In the genomic region with DNA sequence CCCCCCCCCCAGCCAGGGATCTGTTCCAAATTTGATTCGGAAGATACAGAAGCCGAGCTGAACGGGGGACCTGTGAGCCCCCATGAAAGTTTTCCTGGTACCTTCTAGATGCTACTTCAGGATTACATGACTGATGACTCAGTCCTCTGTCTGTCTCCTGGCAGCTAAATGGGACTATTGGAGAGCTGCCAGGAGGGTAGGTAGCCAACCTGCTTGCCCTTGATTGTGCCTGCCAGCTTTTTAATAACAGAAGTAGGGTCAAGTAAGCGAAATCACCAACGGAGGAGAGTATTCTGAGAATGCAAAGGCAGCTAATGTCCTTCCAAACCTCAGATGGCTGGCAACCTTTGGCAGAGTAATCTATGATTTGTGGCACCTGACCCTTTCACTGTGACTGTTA, we compare ENCODE assay signal across 21 mouse cellular contexts. TPM values are rescaled to one million over a fixed set of nuclear protein-coding genes. Genes with fewer than 3 reads are reported as not detected.
DNase-seq lines count a peak whose midpoint lies in the region; ATAC-seq and TF ChIP-seq lines count a peak whose summit lies in the region.
"Had no signal": no experiment of that assay in that cellular context is flagged by ENCODE, and none has a peak within 500 bp of the region (broad histone marks: within the 10 kb centered on the region; RNA-seq: fewer than 3 reads in every experiment).

No protein-coding gene starts in this region.

- H3K27me3 ChIP-seq in limb, embryonic 11.5 days (ENCODE audit: control insufficient read depth, insufficient read depth, low read length): peaks cover 53% of the 10 kb centered on the region
- H3K27me3 ChIP-seq in limb, embryonic 10.5 days (ENCODE audit: low read depth, poor library complexity, severe bottlenecking): peaks cover 79% of the 10 kb centered on the region
- H3K27me3 ChIP-seq in midbrain, embryonic 11.5 days (ENCODE audit: control insufficient read depth, insufficient read depth, low read length): peaks cover 88% of the 10 kb centered on the region
- H3K27me3 ChIP-seq in midbrain, embryonic 10.5 days (ENCODE audit: low read depth, poor library complexity, severe bottlenecking): peaks cover 100% of the 10 kb centered on the region
- peaks cover 7% of the 10 kb centered on the region for H3K27me3 ChIP-seq in lung, postnatal 0 days (replicated peaks; ENCODE audit: insufficient read depth, low read length)

- ATAC-seq in limb, embryonic 11.5 days (ENCODE audit: insufficient number of reproducible peaks, low FRiP score, low TSS enrichment, low read depth): no peak
- ATAC-seq in midbrain, embryonic 11.5 days (ENCODE audit: low FRiP score): no peak
- no peak for ATAC-seq in lung, postnatal 0 days
- ATAC-seq: inflammation-experienced regulatory T-cells, adult 6 months had no signal

- no peak overlapping the region for H3K9ac ChIP-seq in limb, embryonic 11.5 days (ENCODE audit: low read length)
- H3K9ac ChIP-seq in midbrain, embryonic 11.5 days (ENCODE audit: low read length): no peak overlapping the region
- 0 out of 2 replicates have a peak overlapping the region, but pooled peaks have one; percentile 16 for H3K9ac ChIP-seq in lung, postnatal 0 days (replicated peaks; ENCODE audit: low read depth)
- H3K9ac ChIP-seq: embryonic facial prominence, embryonic 12.5 days; heart, embryonic 13.5 days; hindbrain, embryonic 15.5 days had no signal

- H3K4me1 ChIP-seq in limb, embryonic 11.5 days (ENCODE audit: control insufficient read depth, insufficient read depth, low read length): peaks cover 7% of the 10 kb centered on the region; the same call in 1 of the 2 replicates
- peaks cover 10% of the 10 kb centered on the region for H3K4me1 ChIP-seq in limb, embryonic 10.5 days
- H3K4me1 ChIP-seq in midbrain, embryonic 11.5 days (ENCODE audit: control insufficient read depth, insufficient read depth, low read length): peaks cover 3% of the 10 kb centered on the region; the same call in 1 of the 2 replicates
- H3K4me1 ChIP-seq in midbrain, embryonic 10.5 days: peaks cover 28% of the 10 kb centered on the region
- H3K4me1 ChIP-seq in lung, postnatal 0 days (ENCODE audit: insufficient read depth, low read depth, low read length): no peaks in the 10 kb centered on the region
- H3K4me1 ChIP-seq: hindbrain, embryonic 15.5 days had no signal

- H3K4me2 ChIP-seq in limb, embryonic 11.5 days (ENCODE audit: low read depth, severe bottlenecking): no peak overlapping the region
- no peak overlapping the region for H3K4me2 ChIP-seq in midbrain, embryonic 11.5 days
- H3K4me2 ChIP-seq in lung, postnatal 0 days (replicated peaks; ENCODE audit: low read depth, low read length): peak overlapping the region; percentile 57
- H3K4me2 ChIP-seq: embryonic facial prominence, embryonic 12.5 days; heart, embryonic 13.5 days; hindbrain, embryonic 15.5 days had no signal

- H3K4me3 ChIP-seq in limb, embryonic 11.5 days (ENCODE audit: low read depth, low read length): no peak overlapping the region
- no peak overlapping the region for H3K4me3 ChIP-seq in limb, embryonic 10.5 days
- H3K4me3 ChIP-seq in midbrain, embryonic 11.5 days (ENCODE audit: low read depth, low read length): no peak overlapping the region
- H3K4me3 ChIP-seq in midbrain, embryonic 10.5 days: no peak overlapping the region
- H3K4me3 ChIP-seq in lung, postnatal 0 days (ENCODE audit: low read depth, low read length): no peak overlapping the region
- H3K4me3 ChIP-seq: embryonic facial prominence, embryonic 12.5 days; gastrocnemius, adult 2 months; heart, embryonic 13.5 days; hindbrain, embryonic 15.5 days had no signal

- H3K36me3 ChIP-seq in limb, embryonic 11.5 days (ENCODE audit: control insufficient read depth, insufficient read depth, low read length): no peaks in the 10 kb centered on the region
- no peaks in the 10 kb centered on the region for H3K36me3 ChIP-seq in limb, embryonic 10.5 days
- H3K36me3 ChIP-seq in midbrain, embryonic 11.5 days (ENCODE audit: control insufficient read depth, insufficient read depth, low read length): no peaks in the 10 kb centered on the region
- H3K36me3 ChIP-seq in midbrain, embryonic 10.5 days: no peaks in the 10 kb centered on the region
- H3K36me3 ChIP-seq in lung, postnatal 0 days (ENCODE audit: insufficient read depth, low read length): no peaks in the 10 kb centered on the region
- H3K36me3 ChIP-seq: embryonic facial prominence, embryonic 12.5 days; heart, embryonic 13.5 days; hindbrain, embryonic 15.5 days had no signal

- no peak for TF ChIP-seq EP300 in lung, postnatal 0 days (IDR thresholded peaks at IDR 0.05)

- DNase-seq in limb, embryonic 11.5 days (ENCODE audit: low spot score): peak; percentile 20
- no peak for DNase-seq in limb, embryonic 10.5 days (ENCODE audit: low spot score)
- DNase-seq in midbrain, embryonic 11.5 days (ENCODE audit: low spot score, missing footprints): peak; percentile 90
- DNase-seq in midbrain, embryonic 10.5 days (ENCODE audit: low spot score): no peak
- peak; percentile 63 for DNase-seq in lung, postnatal 0 days (ENCODE audit: low spot score)
- no peak for DNase-seq in adrenal gland, postnatal 14 days
- DNase-seq in frontal cortex, postnatal 14 days (ENCODE audit: low spot score in 2 of 2): no peak
- DNase-seq: adrenal gland, adult 2 months; adrenal gland, postnatal 36 days; cerebellum, adult 11 months; cerebellum, adult 8-10 months; cerebellum, postnatal 25 days; gastrocnemius, adult 2 months; gastrocnemius, postnatal 25 days; heart, postnatal 36 days had no signal

- WGBS in limb, embryonic 11.5 days: 72% methylated on average over 5 of the region's 5 CpGs
- WGBS in limb, embryonic 10.5 days: 58% methylated on average over 5 of the region's 5 CpGs
- 53% methylated on average over 5 of the region's 5 CpGs for WGBS in midbrain, embryonic 11.5 days
- 56% methylated on average over 5 of the region's 5 CpGs for WGBS in midbrain, embryonic 10.5 days
- 59% methylated on average over 5 of the region's 5 CpGs for WGBS in lung, postnatal 0 days

- no peaks in the 10 kb centered on the region for H3K9me3 ChIP-seq in limb, embryonic 11.5 days (ENCODE audit: control insufficient read depth, low read length)
- no peaks in the 10 kb centered on the region for H3K9me3 ChIP-seq in limb, embryonic 10.5 days (replicated peaks)
- H3K9me3 ChIP-seq in midbrain, embryonic 11.5 days (ENCODE audit: control insufficient read depth, low read length): no peaks in the 10 kb centered on the region
- H3K9me3 ChIP-seq in midbrain, embryonic 10.5 days (replicated peaks): no peaks in the 10 kb centered on the region
- no peaks in the 10 kb centered on the region for H3K9me3 ChIP-seq in lung, postnatal 0 days (ENCODE audit: low read length)
- H3K9me3 ChIP-seq: embryonic facial prominence, embryonic 12.5 days; heart, embryonic 13.5 days; hindbrain, embryonic 15.5 days had no signal

- TF ChIP-seq CTCF in lung, postnatal 0 days (IDR thresholded peaks at IDR 0.05): no peak

- H3K27ac ChIP-seq in limb, embryonic 11.5 days (replicated peaks; ENCODE audit: low read depth, low read length): no peak overlapping the region
- no peak overlapping the region for H3K27ac ChIP-seq in limb, embryonic 10.5 days
- no peak overlapping the region for H3K27ac ChIP-seq in midbrain, embryonic 11.5 days (ENCODE audit: low read depth, low read length)
- no peak overlapping the region for H3K27ac ChIP-seq in midbrain, embryonic 10.5 days (replicated peaks)
- peak overlapping the region; percentile 94 for H3K27ac ChIP-seq in lung, postnatal 0 days (ENCODE audit: low read length)
- H3K27ac ChIP-seq: embryonic facial prominence, embryonic 12.5 days; gastrocnemius, adult 2 months; heart, embryonic 13.5 days; hindbrain, embryonic 15.5 days had no signal

RNA-seq across cellular contexts. Expression of a gene that starts 18.5 kb away (rescaled TPM):
- not detected in 2 replicates for polyA plus RNA-seq in limb, embryonic 11.5 days (2014; fragmentation: Nextera tagmentation; extraction: Ambion mirVana)
- not detected in 2 replicates for polyA plus RNA-seq in limb, embryonic 10.5 days (2016; fragmentation: Nextera tagmentation; extraction: Ambion mirVana)
- polyA plus RNA-seq in midbrain, embryonic 11.5 days (2014; fragmentation: Nextera tagmentation; extraction: Ambion mirVana): 5.6 and 7.0 TPM in 2 replicates
- polyA plus RNA-seq in midbrain, embryonic 10.5 days (2016; fragmentation: Nextera tagmentation; extraction: Ambion mirVana): 9.1 and 9.4 TPM in 2 replicates
- polyA plus RNA-seq in lung, postnatal 0 days (2015; fragmentation: Nextera tagmentation; extraction: Ambion mirVana): 62.7 and 68.7 TPM in 2 replicates
- total RNA-seq in adrenal gland, postnatal 14 days (2021): not detected in 2 replicates
- total RNA-seq: adrenal gland, adult 2 months; adrenal gland, postnatal 36 days; ES-E14; gastrocnemius, adult 2 months; gastrocnemius, postnatal 25 days; granulocyte monocyte progenitor cell, adult 5-6 weeks; heart, postnatal 36 days had no signal
- polyA plus RNA-seq: adrenal gland, adult 2 months; inflammation-experienced regulatory T-cells, adult 6 months had no signal

Comparison
In these comparisons a context has a peak if more than half of its experiments do, and no peak if none do; other contexts are left out.
1. DNase-seq: peak in limb, embryonic 11.5 days (single experiment), midbrain, embryonic 11.5 days (single experiment) and lung, postnatal 0 days (single experiment); none in limb, embryonic 10.5 days (single experiment), midbrain, embryonic 10.5 days (single experiment), adrenal gland, postnatal 14 days (single experiment) and frontal cortex, postnatal 14 days (0 of 2).